Mouse (Mus musculus) heart, embryonic 14.5 days (tissue): ENCODE data around the gene Nupr1. TPM values are rescaled to one million over a fixed set of nuclear protein-coding genes. Genes with fewer than 3 reads are reported as not detected.

Source experiments
- ATAC-seq: fragments of 200-750 bp; cut with Nextera tagmentation; 2 replicates; pipeline ENCODE4 v1.8.0; 2017; ENCODE audit warnings: low read depth, moderate TSS enrichment; ENCODE audit not compliant: insufficient number of reproducible peaks, insufficient read depth, low FRiP score
- H3K27ac ChIP-seq, 2 experiments: fragments of 200-500 bp in 1 of 2; fragments of 300-500 bp in 1 of 2; sonication (generic) in 1 of 2; replicated peaks in 1 of 2; 2 replicates each; pipeline ENCODE4 v1.5.1; 2012 to 2014; ENCODE audit warnings: low read depth in 2 of 2, low read length in 2 of 2, control low read depth in 1 of 2, mild to moderate bottlenecking in 1 of 2, mixed read lengths in 1 of 2; ENCODE audit not compliant: control insufficient read depth in 1 of 2, insufficient read depth in 1 of 2
- H3K27me3 ChIP-seq: fragments of 300-500 bp; sonication (generic); 2 replicates; pipeline ENCODE4 v1.6.1; 2014; ENCODE audit warnings: mild to moderate bottlenecking, low read length, control low read depth; ENCODE audit not compliant: control insufficient read depth, insufficient read depth
- H3K36me3 ChIP-seq: fragments of 300-500 bp; sonication (generic); 2 replicates; pipeline ENCODE4 v1.6.1; 2014; ENCODE audit warnings: mild to moderate bottlenecking, control low read depth, low read length, mixed read lengths; ENCODE audit not compliant: control insufficient read depth, insufficient read depth
- H3K4me1 ChIP-seq, 2 experiments: fragments of 200-500 bp in 1 of 2; fragments of 300-500 bp in 1 of 2; sonication (generic) in 1 of 2; 2 replicates each; pipeline ENCODE4 v1.6.1; 2012 to 2014; ENCODE audit warnings: low read length in 2 of 2, control low read depth in 1 of 2, mixed read lengths in 1 of 2; ENCODE audit not compliant: control insufficient read depth in 2 of 2, insufficient read depth in 2 of 2
- H3K4me2 ChIP-seq: fragments of 300-500 bp; sonication (generic); 2 replicates; pipeline ENCODE4 v1.6.1; 2014; ENCODE audit warnings: mild to moderate bottlenecking, low read length
- H3K4me3 ChIP-seq, 2 experiments: fragments of 200-500 bp in 1 of 2; fragments of 300-500 bp in 1 of 2; sonication (generic) in 1 of 2; 2 replicates each; pipeline ENCODE4 v1.5.1; 2012 to 2014; ENCODE audit warnings: low read length in 2 of 2, mild to moderate bottlenecking in 2 of 2, control low read depth in 1 of 2, low read depth in 1 of 2, moderate library complexity in 1 of 2; ENCODE audit not compliant: control insufficient read depth in 1 of 2, insufficient read depth in 1 of 2
- H3K9ac ChIP-seq: fragments of 300-500 bp; sonication (generic); 2 replicates; pipeline ENCODE4 v1.6.1; 2014; ENCODE audit warnings: mild to moderate bottlenecking, low read length
- H3K9me3 ChIP-seq: fragments of 300-500 bp; sonication (generic); 2 replicates; pipeline ENCODE4 v1.6.1; 2016; ENCODE audit warnings: low read length, control low read depth; ENCODE audit not compliant: control insufficient read depth
- WGBS: fragments of 180-500 bp; shearing (Covaris S2); extraction: QIAGEN DNeasy Blood & Tissue Kit; methylation state at CpG from one replicate; pipeline ENCODE4 v1.1.7; 2014; 5-methylcytosine and 5-hydroxymethylcytosine counted together
- polyA plus RNA-seq: library from polyadenylated mRNA; unstranded; fragments of >200 nt; fragmentation: Nextera tagmentation; extraction: Ambion mirVana; gene quantifications from 2 replicates; pipeline ENCODE4 v1.2.1, GENCODE M21; 2014

Nupr1 gene
- polyA plus RNA-seq, 1 experiment from 2014 or later, result 10.9 TPM

DNA sequence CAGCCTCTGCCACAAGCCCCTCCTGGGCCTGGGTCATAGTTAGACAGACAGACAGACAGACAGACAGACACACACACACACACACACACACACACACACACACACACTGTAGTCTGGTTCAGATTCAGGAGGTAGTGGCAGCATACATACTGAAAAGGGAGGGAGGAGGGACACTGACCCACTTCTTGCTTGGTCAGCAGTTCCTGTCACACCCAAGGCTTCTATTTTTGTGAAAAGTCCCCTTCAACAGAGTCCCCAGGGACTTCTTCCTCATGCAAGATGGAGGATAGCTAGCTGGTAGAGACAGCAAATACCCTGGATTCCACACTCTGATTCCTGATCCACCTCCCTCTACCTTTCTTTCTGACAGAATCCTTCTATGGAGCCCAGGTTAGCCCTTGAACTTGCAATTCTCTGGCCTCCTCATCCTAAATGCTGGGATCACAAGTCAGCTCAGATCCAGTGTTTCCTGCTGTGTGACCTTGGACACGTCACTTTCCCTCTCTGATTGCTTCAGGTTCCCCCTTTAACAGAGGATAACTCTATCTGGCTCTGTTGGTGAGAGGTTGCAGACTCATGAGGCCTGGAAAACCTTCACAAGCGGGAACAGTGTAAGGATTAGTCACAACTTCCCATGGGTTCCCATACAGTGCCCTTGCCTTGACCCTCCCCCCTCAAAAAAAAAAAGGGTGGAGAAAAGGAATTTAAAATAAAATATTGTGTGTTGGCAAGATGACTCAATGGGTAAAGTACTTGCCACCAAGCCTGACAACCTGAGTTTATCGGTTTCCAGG lies 4.7 kb downstream of the Nupr1 start:
- Histone ChIP-seq H3K4me3 (no peak overlapping the region), H3K36me3 (no peaks in the 10 kb centered on the region), H3K4me1 (peaks cover 5 to 11% of the 10 kb centered on the region in 2 experiments; a peak in 2 of 4 replicates), H3K9me3 (no peaks in the 10 kb centered on the region), H3K27me3 (no peaks in the 10 kb centered on the region), H3K9ac (no peak overlapping the region), H3K4me2 (no peak overlapping the region), H3K27ac (no peak overlapping the region; a peak in 1 of 4 replicates)
- ATAC-seq, result no peak
- 85% methylated on average over 3 of the region's 3 CpGs for WGBS

DNA sequence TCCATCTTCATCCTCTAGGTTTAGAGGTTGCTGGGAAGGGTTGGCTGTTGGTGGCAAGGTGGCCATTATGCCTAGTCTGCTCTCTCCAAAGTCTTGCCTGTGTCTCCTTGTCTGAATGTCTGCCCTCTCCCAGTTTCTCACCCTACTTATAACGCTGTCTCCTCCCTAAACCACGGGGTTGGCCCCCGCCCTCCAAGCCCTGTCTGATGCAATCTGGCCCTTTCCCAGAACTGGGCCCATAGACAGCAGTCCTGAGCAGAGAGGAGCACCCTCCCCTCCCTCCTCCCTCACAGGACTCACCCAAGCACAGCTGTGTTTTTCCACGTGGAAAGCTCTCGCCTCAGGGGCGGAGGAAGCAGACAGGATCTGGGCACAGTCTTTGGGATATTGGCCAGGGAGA lies 5.3 kb downstream of the Nupr1 start:
- no peaks in the 10 kb centered on the region for H3K27me3 ChIP-seq
- no peak overlapping the region; the same call in 1 of the 2 replicates for H3K9ac ChIP-seq
- WGBS, result 39% methylated on average over 6 of the region's 6 CpGs
- peaks cover 5 to 11% of the 10 kb centered on the region in 2 experiments; a peak in 2 of 4 replicates for H3K4me1 ChIP-seq
- no peaks in the 10 kb centered on the region for H3K36me3 ChIP-seq
- ATAC-seq, result peak; percentile 31; the same call in 1 of the 2 replicates
- no peaks in the 10 kb centered on the region for H3K9me3 ChIP-seq
- H3K27ac ChIP-seq, result no peak overlapping the region
- H3K4me2 ChIP-seq, result peak overlapping the region; percentile 1; the same call in 1 of the 2 replicates
- H3K4me3 ChIP-seq, result no peak overlapping the region

DNA sequence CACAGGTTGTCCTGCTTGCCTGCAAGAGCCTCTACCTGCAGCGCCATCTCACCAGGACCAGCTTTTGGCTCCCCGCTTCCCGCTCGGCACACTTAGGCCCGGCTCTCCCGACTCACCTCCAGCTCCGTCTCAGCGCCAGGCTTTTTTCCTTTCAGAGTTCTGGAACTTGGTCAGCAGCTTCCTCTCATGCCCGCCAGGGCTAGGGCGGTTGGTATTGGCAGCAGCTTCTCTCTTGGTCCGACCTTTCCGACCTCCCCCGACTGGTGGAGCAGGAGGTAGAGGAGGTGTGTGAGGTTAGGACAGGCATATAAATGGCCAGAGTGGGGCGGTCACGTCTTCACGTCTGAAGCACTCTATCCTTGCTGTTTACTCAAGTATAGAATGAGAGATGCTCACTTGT lies 5.9 kb downstream of the Nupr1 start:
- H3K4me2 ChIP-seq, result peak overlapping the region; percentile 1; the same call in 1 of the 2 replicates
- peak overlapping the region; percentile 30; the same call in 1 of the 2 replicates for H3K9ac ChIP-seq
- no peaks in the 10 kb centered on the region for H3K9me3 ChIP-seq
- ATAC-seq, result no peak
- H3K27me3 ChIP-seq, result no peaks in the 10 kb centered on the region
- no peak overlapping the region for H3K27ac ChIP-seq
- peaks cover 5 to 11% of the 10 kb centered on the region in 2 experiments; a peak in 2 of 4 replicates for H3K4me1 ChIP-seq
- no peaks in the 10 kb centered on the region for H3K36me3 ChIP-seq
- no peak overlapping the region for H3K4me3 ChIP-seq
- WGBS, result 58% methylated on average over 16 of the region's 16 CpGs

DNA sequence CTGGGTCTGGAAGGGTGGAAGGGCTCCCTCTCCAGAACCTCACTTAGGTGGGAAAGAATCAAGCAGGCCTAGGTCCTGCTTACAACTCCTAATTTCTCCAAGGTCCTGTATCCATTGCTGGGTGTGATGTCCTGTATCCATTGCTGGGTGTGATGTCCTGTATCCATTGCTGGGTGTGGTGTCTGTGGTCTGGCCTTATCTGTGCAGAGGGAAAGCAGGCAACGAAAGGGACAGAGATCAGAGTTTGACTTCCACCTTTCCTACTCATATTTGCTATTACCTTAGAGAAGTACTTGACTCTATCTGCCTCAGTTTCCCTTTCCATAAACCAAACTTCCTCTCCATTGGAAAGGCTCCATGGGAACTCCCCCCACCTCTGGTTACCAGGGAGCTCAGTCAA lies 7.3 kb downstream of the Nupr1 start:
- 64% methylated on average over 1 of the region's 1 CpGs for WGBS
- no peak for ATAC-seq
- no peak overlapping the region for H3K4me3 ChIP-seq
- no peak overlapping the region for H3K4me2 ChIP-seq
- no peak overlapping the region for H3K27ac ChIP-seq
- peaks cover 5 to 11% of the 10 kb centered on the region in 2 experiments; a peak in 2 of 4 replicates for H3K4me1 ChIP-seq
- no peak overlapping the region for H3K9ac ChIP-seq
- H3K9me3 ChIP-seq, result no peaks in the 10 kb centered on the region
- no peaks in the 10 kb centered on the region for H3K36me3 ChIP-seq
- H3K27me3 ChIP-seq, result no peaks in the 10 kb centered on the region

DNA sequence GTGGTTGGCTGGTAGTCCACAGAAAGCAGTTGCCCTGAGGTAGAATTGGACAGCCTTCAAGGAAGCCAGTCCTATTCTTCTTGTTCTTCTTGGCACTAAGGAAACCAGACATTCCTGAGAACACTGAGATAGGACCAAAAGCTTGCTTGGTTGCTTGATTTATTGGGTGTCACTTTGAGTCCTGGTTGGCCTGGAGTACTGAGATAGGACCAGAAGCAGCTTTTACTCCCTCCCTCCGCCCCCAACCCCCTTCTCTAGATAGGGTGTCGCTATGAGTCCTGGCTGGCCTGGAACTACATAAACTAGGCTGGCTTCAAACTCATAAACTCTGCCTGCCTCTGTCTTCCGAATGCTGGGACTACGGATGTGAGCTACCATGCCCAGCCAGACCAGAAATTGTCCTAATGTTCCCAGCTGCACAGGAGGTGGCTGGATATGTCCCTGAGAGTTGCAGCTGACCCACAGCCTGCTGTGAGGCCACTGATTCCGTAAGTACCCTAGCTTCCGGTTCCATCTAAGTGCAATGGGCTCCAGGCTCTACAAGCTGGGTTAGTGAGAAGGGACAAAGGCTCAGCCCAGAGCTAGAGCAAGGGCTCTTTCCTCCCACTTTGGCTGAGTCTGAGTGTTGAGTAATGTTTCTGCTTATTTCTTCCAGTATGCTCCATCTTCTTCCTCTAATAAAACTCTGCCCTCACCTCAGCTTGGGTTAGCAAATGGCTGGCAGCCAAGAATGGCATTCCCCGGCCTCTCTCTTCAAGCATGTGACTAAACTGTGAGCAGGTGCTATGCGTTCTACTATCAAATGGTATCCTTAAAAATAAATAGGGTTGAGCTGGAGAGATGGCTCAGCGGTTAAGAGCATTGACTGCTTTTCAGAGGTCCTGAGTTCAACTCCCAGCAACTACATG lies 9.0 kb downstream of the Nupr1 start:
- WGBS, result 57% methylated on average over 9 of the region's 9 CpGs
- H3K9me3 ChIP-seq, result no peaks in the 10 kb centered on the region
- H3K4me2 ChIP-seq, result no peak overlapping the region
- H3K4me3 ChIP-seq, result no peak overlapping the region
- no peak overlapping the region for H3K27ac ChIP-seq
- no peak for ATAC-seq
- H3K4me1 ChIP-seq, result peaks cover 5 to 11% of the 10 kb centered on the region in 2 experiments; a peak in 2 of 4 replicates
- no peaks in the 10 kb centered on the region for H3K36me3 ChIP-seq
- H3K27me3 ChIP-seq, result no peaks in the 10 kb centered on the region
- H3K9ac ChIP-seq, result no peak overlapping the region; the same call in 1 of the 2 replicates

DNA sequence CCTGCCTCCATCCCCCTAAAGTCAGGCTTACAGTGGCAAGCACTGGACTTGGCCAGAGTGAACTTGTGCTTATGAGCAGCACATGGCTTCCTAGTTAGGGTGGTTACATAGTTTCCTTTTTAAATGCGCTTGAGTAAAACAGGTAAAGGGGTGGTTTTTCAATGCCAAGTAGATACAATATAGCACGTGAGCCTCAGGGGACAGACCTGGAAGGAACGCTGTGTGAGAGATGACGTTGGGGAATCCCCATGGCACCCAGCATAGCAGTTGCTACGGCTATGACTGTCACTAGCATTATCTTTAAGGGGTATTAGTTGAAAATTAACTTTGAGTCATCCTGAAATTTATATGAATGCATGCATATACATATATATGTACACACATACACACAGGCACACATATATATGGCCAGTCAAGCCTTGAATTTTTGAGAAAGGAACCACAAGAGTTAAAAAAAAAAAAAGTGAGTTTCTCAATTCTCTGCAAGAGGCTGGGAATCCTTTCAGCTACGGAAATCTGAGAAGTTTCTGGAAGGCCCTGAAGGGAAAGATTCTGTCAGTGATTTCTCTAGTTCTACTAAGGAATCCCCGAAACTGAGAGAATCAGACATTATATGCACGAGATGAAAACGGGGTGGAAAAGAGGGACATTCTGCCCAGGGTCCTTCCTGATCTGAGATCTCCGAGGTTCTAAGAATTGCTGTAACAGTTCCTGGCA lies 10.9 kb downstream of the Nupr1 start:
- H3K36me3 ChIP-seq, result no peaks in the 10 kb centered on the region
- no peak overlapping the region for H3K9ac ChIP-seq
- WGBS, result 75% methylated on average over 10 of the region's 10 CpGs
- no peak for ATAC-seq
- peaks cover 4 to 5% of the 10 kb centered on the region in 2 experiments; a peak in 2 of 4 replicates for H3K4me1 ChIP-seq
- no peak overlapping the region for H3K4me2 ChIP-seq
- H3K4me3 ChIP-seq, result no peak overlapping the region
- H3K27ac ChIP-seq, result no peak overlapping the region
- H3K27me3 ChIP-seq, result no peaks in the 10 kb centered on the region
- no peaks in the 10 kb centered on the region for H3K9me3 ChIP-seq

DNA sequence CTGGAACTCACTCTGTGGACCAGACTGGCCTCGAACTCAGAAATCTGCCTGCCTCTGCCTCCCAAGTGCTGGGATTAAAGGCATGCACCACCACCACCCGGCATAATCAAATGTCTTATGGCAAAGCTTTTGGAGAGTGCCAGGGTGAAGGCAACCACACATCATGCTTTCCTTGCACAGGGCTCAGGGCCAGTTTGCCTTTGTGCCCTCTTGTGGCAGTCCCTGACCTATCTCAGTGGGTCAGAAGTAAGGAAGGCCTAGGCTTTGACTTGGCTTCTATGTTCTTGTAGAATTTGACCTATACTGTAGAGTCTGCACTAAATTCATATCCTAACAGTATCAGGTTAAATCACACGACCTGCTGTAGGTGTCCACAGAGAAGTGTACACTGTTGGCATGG lies 14.0 kb downstream of the Nupr1 start:
- peaks cover 0 to 1% of the 10 kb centered on the region in 2 experiments; a peak in 1 of 4 replicates for H3K4me1 ChIP-seq
- H3K27me3 ChIP-seq, result no peaks in the 10 kb centered on the region
- H3K4me3 ChIP-seq, result no peak overlapping the region
- no peak overlapping the region for H3K9ac ChIP-seq
- H3K4me2 ChIP-seq, result no peak overlapping the region
- H3K27ac ChIP-seq, result no peak overlapping the region
- no peak for ATAC-seq
- WGBS, result 66% methylated on average over 3 of the region's 3 CpGs
- 0 out of 2 replicates have a peak, but pooled peaks cover 4% of the 10 kb centered on the region for H3K9me3 ChIP-seq
- no peaks in the 10 kb centered on the region for H3K36me3 ChIP-seq
